Mouse (Mus musculus) embryo, embryonic 10 days (tissue): ENCODE results near the gene Lif.

Experiments used
- DNase-seq: peaks from one replicate; pipeline ENCODE4 v3.0.0-alpha.2; 2015; ENCODE audit warnings: low spot score

Gene Lif

DNA sequence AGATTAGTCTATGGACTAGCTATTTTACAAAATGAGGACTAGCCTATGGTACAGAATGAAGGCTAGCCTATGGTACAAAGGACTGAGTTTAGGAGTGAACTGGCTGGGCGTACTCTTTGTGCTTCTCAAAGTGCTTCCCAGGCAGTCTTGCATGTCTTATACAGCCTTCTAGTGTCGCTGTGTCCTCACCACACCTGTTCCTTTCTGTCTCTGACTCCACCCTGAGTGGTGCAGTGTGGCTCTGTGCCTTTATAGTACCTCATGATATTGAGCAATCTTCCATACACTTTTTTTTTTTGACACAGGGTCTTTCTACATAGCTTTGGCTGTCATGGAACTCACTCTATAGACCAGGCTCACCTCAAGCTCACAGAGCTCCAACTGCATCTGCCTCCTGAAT lies 25.9 kb upstream of the Lif start:
- DNase-seq = no peak

DNA sequence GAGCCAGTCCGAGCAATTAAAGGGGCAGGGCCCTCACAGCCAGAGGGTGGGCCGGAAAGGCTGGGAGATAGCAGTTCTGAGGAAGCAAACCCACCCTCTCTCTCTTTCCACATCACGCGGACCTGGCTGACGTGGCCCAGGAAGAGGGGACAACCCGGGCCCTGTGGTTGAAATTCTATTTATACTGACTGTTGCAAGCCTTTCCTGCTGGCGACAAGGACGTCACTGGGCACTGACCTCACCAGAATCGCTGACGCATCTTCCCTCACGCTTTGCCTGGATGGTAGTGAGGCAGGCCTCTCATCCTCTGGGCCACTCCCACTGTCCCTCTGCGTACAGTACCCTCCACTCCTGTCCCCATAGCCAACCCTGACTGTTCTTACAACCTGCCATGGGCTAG lies 24.7 kb upstream of the Lif start:
- DNase-seq = no peak

DNA sequence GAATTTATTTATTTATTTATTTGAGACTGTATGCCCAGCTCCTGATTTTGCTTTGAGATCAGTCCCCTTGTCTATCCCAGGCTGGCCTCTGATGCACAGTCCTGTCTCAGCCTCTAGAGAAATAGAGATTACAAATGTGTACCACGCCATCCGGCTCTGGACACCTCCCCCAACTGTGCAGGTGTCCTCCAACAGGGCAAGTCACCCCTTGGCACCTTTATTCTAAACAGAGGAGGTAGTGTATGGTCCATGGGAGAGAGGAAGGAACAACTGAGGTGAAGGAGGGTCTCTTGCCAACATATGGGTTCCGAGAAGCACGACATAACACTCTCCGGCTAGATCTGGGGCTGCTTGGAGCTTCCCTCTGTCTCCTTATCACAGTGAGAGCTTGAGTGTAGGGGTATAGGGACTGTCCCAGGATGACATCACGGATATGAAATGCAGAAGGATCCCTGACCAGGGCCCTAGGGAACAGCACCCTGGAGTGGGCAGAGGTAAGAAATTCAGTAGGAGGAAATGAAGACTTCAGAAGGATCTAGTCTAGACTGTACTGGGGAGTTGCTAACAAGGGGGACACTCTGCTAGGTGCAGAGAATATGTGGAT lies 22.2 kb upstream of the Lif start:
- DNase-seq = no peak

DNA sequence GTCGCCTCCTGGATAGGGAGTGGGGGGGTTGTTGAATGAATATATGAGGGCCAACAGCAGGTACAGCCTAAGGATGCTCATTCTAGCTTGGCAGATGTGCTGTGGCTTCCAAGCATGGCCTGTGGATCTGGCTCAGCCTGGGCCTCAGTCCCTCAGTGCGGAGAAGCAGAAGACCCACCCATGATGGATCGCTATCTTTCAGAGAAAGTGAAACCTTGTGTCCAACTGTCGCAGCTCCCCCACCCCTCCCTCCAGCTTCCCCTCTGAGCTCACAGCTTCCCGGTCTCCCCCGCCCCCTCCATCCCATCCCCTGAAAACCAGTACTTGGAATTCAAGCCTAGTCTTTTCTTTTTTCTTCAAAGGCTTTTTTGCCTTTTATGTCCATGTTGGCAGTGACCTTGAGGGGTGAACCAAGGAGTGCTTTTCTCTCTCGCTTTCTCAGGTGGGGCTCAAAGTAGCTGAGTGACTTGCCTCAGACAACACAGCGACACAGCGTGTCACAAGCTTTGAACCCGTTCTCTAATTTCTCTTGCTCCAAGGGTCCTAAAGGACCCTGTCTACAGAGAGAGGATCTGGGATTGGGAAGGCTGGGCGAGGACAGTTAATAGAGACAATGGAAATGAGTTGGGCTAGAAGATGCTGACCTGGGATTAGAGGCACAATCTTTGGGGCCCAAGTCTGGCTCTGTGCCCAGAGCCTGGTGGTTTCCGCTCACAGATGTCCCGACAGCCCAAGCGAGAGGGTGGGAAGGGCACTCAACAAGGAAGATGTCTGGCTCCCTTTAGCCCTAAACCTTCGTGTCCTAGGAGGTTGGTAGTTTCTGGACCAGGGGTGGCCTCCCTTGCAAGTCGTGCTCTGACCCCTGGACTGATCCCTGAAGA lies 21.5 kb upstream of the Lif start, which contains the start of gene Osm:
Osm (plus strand) TSS at position 756 of the 881 bp plus-strand sequence.
- DNase-seq = no peak

DNA sequence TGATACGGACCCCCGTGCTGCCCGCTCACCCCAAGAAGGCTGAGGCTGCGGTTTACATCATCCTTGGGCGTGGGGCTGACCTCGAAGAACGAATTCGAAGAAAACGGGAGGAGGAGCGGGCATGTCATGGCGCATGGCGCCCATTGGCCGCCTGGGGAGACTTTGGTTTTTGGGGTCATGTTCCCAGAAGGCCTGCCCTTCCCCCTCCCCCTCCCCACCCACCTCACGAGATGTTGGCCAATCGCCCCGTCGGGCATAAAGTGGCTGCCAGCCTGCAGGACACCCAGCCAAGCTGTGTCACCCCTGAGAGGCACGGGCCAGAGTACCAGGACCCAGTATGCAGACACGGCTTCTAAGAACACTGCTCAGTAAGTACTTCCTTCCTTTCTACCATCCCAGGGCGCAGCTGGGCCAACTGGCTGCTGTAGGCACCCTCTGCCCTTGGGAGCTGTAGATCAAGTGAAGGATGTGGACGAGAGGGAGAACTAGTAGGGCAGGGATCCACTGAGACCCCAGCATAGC lies 20.8 kb upstream of the Lif start:
- DNase-seq = no peak

DNA sequence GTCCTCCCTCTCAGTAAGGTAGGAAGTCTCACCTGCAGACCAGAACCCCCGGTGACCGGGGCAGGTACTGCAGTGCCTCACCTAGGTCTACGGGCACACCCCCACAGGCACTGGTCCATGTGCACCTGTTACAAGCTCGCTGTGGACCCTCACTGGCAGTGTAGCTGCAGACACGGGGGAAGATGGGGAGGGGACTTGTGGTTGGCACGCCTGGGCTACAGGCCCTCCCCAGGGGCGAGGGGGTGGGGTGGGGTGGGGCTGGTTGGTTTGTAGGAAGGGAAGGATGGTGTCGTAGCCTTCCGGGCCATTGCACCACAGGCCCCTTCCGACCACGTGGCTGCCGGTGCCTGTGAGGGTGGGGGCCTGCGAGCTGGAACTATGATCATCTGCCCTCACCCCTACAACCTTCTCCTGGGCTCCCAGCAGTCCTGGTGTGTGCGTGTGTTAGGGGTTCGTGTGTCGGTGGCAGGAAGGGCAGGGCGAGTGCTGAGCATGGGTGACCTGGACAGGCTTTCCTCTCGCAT lies 19.9 kb upstream of the Lif start:
- DNase-seq = no peak

DNA sequence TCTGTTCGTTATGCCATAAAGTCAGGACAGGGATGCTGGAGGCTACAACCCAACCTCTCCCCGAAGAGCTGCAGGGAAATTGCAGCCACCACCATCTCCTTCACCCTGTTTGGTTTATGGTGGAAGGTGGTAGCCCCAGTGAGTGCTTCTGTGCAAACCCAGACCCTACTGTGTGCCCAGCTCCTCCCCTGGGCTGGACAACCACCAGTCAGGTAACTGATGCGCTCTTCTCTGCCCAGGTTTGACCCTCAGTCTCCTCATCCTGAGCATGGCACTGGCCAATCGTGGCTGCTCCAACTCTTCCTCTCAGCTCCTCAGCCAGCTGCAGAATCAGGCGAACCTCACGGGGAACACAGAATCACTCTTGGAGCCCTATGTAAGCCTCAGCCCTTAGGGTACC lies 19.2 kb upstream of the Lif start:
- no peak for DNase-seq

DNA sequence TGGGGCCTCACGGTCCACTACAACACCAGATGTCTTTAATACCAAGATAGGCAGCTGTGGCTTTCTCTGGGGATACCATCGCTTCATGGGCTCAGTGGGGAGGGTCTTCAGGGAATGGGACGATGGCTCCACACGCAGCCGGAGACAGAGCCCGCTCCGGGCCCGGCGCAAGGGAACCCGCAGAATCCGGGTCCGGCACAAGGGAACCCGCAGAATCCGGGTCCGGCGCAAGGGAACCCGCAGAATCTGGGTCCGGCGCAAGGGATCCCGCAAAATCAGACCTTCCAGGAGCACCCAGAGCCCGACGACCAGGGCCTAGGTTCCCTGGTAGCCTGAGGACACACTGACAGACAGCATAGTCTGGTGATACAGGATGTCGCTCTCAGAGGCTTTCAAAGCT lies 17.7 kb upstream of the Lif start:
- no peak for DNase-seq

DNA sequence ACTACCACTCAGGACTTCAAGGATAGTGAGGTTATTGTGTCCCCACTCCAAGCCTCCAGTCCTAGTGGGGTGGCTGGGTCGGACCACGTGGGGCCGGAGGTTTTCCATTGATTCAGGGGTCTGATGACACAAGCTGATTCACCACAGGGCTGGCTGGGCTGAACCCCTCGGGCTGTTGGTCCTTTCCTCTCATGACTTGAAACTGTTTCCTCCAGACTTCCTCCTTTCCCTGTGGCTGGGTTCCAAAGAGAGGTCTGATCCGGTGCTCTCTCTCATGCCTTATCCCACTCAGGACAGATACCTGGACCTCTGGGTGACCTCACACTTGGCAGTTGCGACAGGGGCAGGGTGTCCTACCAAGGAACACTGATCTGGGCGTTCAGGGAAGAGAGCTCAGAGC lies 17.2 kb upstream of the Lif start:
- DNase-seq = no peak

DNA sequence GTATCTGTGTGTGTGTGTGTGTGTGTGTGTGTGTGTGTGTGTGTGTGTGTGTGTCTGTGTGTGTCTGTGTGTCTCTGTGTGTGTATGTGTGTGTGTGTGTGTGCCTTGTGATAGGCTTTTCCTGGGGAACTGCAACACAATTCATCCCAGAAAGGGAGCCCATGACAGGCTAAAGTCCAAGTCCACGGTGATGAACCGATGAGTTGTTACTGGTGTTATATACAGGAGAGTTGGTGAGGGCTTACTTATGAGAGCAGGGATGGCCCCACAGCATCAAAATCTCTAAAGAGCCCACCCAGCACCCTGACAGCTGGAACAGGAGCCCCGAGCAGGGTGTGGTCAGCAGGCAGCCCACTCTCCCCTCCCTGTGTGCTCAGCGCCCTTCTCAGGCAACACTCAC lies 16.2 kb upstream of the Lif start:
- no peak for DNase-seq

DNA sequence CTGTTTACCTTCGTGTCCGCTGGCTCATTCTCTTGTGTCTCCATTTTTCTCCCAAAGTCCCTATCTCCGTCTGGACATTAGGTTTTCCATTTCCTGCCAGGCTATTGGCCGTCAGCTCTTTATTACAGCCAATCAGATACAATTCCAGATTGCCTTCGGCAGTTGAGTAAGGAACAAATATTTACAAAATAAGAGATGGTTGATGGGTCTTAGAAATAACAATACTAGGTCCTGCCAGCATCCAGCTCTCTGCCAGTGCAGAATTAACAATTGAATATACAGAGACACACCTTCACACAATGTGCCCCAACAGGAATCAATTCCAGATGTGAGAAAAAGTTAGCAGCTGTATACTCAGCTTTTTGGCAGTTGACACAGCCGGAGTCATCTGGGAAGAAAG lies 11.2 kb upstream of the Lif start:
- DNase-seq = no peak

DNA sequence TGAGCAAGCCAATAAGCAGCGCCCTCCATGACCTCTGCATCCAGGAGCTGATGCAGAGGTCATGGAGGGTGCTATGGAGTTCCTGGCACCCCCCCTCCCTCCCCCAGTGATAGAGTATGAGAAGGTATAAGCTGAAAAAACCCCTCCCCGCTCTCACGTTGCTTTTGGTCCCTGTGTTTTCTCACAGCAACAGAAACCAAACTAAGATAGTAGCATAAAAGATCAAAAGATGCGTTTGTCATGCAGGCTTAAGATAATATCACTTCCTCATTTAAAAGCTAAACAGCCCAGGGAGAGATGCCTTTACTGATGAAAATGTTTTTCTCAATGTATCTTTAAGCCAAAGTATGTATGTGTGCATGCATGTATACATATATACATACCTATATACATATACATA lies 10.7 kb upstream of the Lif start:
- no peak for DNase-seq

DNA sequence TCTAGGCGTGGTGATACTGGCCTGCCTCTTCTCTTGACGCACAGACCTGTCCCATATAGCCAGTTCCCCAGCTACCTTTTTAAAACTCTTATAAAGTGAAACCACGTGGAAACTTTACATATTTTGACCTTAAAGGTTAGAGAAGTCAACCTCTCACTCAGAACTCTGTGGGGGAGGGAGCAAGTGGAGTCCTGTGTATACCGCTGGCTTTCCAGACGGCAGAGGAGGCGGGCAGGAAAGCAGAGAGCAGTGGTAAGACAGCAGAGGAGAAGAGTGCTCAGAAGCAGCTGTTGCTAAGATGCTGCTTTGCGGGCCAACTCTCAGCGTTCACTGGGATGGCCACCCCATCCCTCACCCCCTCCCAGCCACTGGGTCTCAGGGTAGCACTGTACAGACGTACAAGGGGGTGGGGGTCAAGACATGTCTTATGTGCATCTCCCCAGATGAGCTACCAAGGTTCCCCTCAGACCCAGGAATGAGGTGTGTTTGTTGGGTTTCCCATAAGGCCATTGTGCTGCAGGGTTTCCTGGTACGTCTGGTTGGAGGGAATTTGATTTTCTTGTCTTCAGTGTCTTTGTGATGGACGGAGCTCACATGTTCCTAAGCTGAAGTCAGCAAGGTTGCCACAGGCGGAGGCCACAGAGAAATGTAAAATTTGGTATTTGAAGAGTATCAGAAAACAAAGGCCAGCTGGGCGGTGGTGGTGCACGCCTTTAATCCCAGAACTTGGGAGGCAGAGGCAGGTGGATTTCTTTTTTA lies 10.0 kb upstream of the Lif start:
- no peak for DNase-seq

DNA sequence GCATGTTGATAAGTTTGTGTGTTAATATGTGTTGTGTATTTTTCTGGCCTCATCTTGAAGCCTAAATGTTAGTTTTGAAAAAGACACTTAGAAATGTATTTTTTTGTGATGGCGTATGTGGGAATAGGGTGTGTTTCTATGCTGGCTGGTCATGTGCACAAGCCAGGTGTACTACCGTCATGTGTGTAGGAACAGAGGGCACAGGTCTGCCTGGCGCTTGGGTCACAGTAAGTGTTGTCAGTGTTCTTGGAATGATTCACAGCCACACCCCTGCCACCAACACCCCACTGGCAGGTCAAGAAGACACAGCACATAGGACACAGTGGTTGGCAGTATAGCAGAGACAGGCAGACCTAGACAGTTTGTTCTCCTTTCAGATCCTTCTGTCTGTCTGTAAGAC lies 8.2 kb upstream of the Lif start:
- DNase-seq = no peak

DNA sequence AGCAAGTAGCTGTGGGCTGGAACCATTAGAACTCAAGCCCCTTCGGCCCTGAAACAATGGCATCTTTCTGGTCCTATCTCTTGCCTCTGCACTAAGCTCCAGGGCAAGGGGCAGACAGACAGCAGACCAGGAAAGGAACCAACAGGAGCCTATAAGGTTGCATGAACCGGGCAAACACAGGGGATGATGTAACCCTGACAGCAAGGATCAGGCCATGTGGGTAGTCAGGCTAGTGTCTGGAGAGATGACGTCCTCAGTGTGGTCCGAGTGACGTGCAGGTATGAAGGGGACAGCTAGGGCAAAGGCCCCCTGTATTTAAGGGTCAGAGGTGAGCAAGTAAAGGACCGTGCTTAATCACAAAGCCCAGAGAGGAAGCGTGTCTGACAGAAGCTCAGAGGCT lies 7.1 kb upstream of the Lif start:
- no peak for DNase-seq

DNA sequence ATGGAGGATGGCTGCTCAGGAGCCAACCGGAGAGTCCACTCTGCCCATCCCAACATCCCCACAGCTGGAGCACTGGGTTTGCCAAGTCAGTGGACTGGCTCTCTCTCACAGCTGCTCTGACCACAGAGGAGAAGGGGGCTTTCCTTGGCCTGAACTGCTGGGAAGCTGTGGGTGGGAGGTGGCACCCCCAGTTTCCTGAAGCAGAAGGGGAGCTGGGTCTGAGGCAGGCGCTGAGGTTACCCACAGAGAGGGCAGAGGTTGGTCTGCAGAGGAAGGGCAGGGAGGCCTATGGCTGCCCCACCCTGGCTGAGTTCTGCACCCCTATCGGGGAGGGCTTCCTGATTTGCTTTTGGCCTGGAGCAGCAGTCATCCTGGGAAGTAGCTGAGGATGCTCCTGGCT lies 6.0 kb upstream of the Lif start:
- no peak for DNase-seq

DNA sequence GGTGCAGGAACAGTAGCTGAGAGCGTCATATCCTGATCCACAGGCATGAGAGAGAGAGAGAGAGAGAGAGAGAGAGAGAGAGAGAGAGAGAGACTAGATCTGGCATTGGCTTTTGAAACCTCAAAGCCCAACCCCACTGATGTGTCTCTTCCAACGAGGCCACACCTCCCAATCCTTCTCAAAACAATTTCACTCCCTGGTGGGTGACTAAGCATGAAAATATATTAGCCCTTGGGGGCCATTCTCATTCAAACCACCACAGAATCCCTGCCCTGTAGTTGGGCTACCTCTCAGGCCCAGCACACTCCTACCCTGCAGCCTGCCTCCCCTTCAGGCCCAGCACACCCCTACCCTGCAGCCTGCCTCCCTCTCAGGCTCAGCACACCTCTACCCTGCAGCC lies 4.5 kb upstream of the Lif start:
- no peak for DNase-seq

DNA sequence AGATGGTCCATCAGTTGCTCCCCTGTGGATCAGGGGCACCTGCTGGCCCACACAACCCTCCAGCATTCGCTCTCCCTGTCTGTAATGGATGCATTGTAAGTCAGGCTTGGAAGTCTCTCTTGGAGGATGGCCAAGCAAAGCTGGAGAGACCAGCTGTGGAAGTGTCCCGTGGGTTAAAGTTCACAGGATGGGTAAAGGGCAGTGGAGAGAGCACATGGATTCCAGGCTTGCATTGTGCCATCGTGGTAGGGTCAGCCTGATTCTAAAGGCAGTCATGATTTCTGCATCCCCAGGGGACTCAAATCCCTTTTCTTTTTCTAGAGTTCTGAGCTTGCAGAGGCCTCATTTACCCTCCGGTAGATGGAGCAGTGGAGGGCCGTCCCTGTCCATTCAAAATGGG lies 399 bp downstream of the Lif start:
- DNase-seq = no peak

DNA sequence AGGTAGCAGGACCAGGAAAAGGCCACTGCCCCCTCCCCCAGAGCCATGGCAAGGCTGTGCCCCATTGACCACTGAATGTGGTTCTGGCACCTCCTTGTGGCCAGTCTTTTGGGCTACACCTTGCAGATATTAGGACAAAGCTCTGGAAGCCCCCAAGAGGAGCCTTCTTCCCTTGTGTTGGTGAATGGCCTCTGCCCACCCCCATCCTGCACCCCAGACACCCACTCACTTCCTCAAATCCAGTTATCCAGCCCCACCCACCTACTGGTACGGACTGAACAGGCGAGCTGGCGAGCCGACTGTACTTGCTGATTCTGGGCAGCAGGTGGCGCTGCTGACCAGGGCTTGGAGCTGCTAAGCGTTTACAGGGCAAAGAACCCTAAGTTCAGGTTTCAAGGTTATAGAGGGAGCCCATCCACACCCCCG lies 1.3 kb downstream of the Lif start:
- peak; percentile 90 for DNase-seq

DNA sequence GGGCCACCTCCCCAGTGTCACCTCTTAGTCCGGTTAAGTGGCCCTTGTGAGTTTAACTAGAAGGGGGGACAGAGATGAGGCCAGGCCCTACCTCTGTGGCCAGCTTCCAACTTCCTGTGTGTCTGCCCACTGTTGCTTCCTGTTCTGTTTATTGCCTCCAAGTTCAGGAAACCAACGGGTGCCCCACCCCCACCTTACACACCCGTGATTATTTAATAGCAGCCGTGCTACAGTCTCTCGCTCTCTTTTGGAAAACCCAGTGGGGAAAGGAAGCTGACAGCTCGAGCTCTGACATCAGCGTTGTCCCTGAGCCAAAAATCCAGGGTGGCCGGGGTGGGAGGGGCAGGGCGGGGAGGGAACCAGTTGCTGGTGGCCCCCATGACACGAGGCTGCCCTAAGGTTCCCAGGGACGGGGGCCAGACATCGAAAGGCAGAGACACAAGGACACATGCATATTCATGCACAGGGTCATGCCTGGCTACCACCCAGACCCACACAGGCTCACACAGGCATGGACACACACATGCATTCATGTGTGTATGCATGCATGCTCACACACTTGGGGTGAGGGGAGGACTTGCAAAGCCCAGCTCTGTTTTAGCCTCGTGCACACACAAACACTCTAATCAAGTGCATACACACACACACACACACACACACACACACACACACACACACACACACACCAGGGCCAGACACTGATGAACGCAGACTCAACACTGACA lies 3.3 kb downstream of the Lif start:
- no peak for DNase-seq

DNA sequence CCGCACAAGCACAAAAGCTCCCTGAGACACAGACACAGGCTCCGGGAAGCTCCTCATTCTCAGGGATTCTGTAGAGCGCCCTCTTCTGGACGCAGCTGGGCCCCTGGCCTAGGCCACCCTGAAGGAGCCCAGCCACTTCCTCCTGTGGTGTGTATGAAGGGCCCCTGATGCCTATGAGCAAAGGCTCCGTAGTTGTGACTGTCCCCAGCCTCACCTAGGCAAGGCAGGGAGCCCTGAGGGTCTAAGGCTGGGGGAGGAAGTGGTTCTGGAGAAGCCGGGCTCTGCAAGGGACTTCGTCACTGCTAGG lies 3.8 kb downstream of the Lif start:
- DNase-seq = peak; percentile 66

DNA sequence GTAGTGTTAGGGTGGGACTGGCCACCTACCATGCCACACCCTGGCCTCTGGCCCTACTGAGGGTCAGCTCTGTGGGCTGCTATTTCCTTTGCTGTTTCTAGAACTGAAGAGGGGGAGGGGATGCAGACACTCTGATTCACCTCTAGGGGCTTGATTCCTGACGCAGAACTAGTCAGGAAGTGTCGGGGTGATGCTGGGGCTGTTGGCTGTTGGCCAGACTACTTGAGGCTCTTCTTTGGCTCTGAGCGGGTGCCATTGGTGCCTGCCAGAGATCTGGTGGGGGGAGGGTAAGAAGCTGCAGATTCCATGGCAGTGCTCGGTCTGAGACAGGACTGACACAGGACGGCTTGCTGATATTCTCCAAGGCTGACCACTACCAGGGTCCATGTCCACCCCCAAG lies 4.6 kb downstream of the Lif start:
- no peak for DNase-seq
